Mouse (Mus musculus) embryonic facial prominence, embryonic 12.5 days (tissue): ENCODE measurements around the gene Tfpi. TPM values are rescaled to one million over a fixed set of nuclear protein-coding genes. Genes with fewer than 3 reads are reported as not detected.

Experiments
- ATAC-seq: fragments of 200-750 bp; cut with Nextera tagmentation; 2 replicates; pipeline ENCODE4 v1.8.0; 2017; ENCODE audit not compliant: insufficient number of reproducible peaks, insufficient read depth, low FRiP score, low TSS enrichment
- H3K27ac ChIP-seq: fragments of 300-500 bp; sonication (generic); 2 replicates; pipeline ENCODE4 v1.5.1; 2016; ENCODE audit warnings: mild to moderate bottlenecking
- H3K27me3 ChIP-seq: fragments of 300-500 bp; sonication (generic); 2 replicates; pipeline ENCODE4 v1.6.1; 2016; ENCODE audit warnings: mild to moderate bottlenecking, moderate library complexity
- H3K36me3 ChIP-seq: fragments of 300-500 bp; sonication (generic); 2 replicates; pipeline ENCODE4 v1.6.1; 2016; ENCODE audit warnings: mild to moderate bottlenecking
- H3K4me1 ChIP-seq: fragments of 300-500 bp; sonication (generic); 2 replicates; pipeline ENCODE4 v1.6.1; 2016
- H3K4me2 ChIP-seq: fragments of 300-500 bp; sonication (generic); replicated peaks from 2 replicates; pipeline ENCODE4 v1.6.1; 2016; ENCODE audit warnings: mild to moderate bottlenecking, moderate library complexity
- H3K4me3 ChIP-seq: fragments of 300-500 bp; sonication (generic); 2 replicates; pipeline ENCODE4 v1.5.1; 2016; ENCODE audit warnings: mild to moderate bottlenecking
- H3K9ac ChIP-seq: fragments of 300-500 bp; sonication (generic); 2 replicates; pipeline ENCODE4 v1.6.1; 2016; ENCODE audit warnings: mild to moderate bottlenecking, moderate library complexity
- H3K9me3 ChIP-seq: fragments of 300-500 bp; sonication (generic); 2 replicates; pipeline ENCODE4 v1.6.1; 2016; ENCODE audit warnings: mild to moderate bottlenecking, moderate library complexity
- WGBS: fragments of 180-500 bp; shearing (Covaris S2); methylation state at CpG from one replicate; pipeline ENCODE4 v1.1.7; 2016; 5-methylcytosine and 5-hydroxymethylcytosine counted together
- polyA plus RNA-seq: library from polyadenylated mRNA; unstranded; fragments of >200 nt; fragmentation: Nextera tagmentation; extraction: Ambion mirVana; gene quantifications from 2 replicates; pipeline ENCODE4 v1.2.1, GENCODE M21; 2016

Gene Tfpi
- polyA plus RNA-seq, 1 experiment from 2014 or later = 24.1 TPM

GRCm38 (mm10) chr2:84504285-84504684 lies 27.7 kb upstream of the Tfpi start:
- Histone ChIP-seq H3K27me3 (no peaks in the 10 kb centered on the region), H3K9ac (no peak overlapping the region), H3K36me3 (no peaks in the 10 kb centered on the region), H3K9me3 (no peaks in the 10 kb centered on the region), H3K4me2 (no peak overlapping the region), H3K4me3 (no peak overlapping the region), H3K4me1 (no peaks in the 10 kb centered on the region), H3K27ac (no peak overlapping the region)
- ATAC-seq = no peak
- WGBS = 70% methylated on average over 4 of the region's 4 CpGs

GRCm38 (mm10) chr2:84498921-84499320 lies 22.3 kb upstream of the Tfpi start:
- WGBS = 74% methylated on average over 3 of the region's 3 CpGs
- Histone ChIP-seq H3K9ac (no peak overlapping the region), H3K27ac (no peak overlapping the region), H3K4me1 (no peaks in the 10 kb centered on the region), H3K36me3 (no peaks in the 10 kb centered on the region), H3K9me3 (no peaks in the 10 kb centered on the region), H3K4me2 (no peak overlapping the region), H3K27me3 (no peaks in the 10 kb centered on the region), H3K4me3 (no peak overlapping the region)
- ATAC-seq = no peak

DNA sequence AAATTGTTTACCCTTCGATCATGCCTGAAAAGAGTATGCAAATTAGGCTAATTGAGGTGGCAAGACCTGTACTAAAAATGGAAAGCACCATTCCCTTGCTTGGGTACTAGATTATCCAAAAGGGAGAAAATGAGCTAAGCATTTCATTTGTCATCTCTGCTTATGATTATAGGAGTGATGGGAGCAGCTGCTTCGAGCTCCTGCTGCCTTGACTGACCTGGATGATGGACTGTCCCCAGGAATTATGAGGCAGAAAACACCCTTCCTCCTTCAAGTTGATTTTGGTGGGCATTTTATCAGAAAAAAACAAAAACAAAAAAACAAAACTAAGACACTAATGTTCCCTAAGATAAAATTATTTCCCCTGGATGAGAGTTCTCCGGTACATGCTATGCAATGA lies 18.5 kb upstream of the Tfpi start:
- H3K4me1 ChIP-seq = no peaks in the 10 kb centered on the region

GRCm38 (mm10) chr2:84493626-84494025 lies 17.1 kb upstream of the Tfpi start:
- Histone ChIP-seq H3K4me3 (no peak overlapping the region), H3K27ac (no peak overlapping the region), H3K36me3 (no peaks in the 10 kb centered on the region), H3K27me3 (no peaks in the 10 kb centered on the region), H3K9me3 (no peaks in the 10 kb centered on the region), H3K4me2 (no peak overlapping the region), H3K9ac (no peak overlapping the region), H3K4me1 (no peaks in the 10 kb centered on the region)
- ATAC-seq = no peak
- 89% methylated on average over 2 of the region's 2 CpGs for WGBS

More for the DNA sequence above, 18.5 kb upstream of the Tfpi start:
- 89% methylated on average over 3 of the region's 3 CpGs for WGBS
- ATAC-seq = no peak
- no peak overlapping the region for H3K4me3 ChIP-seq
- H3K36me3 ChIP-seq = no peaks in the 10 kb centered on the region
- no peak overlapping the region for H3K27ac ChIP-seq
- H3K9ac ChIP-seq = no peak overlapping the region
- no peak overlapping the region for H3K4me2 ChIP-seq
- H3K9me3 ChIP-seq = no peaks in the 10 kb centered on the region
- H3K27me3 ChIP-seq = no peaks in the 10 kb centered on the region

DNA sequence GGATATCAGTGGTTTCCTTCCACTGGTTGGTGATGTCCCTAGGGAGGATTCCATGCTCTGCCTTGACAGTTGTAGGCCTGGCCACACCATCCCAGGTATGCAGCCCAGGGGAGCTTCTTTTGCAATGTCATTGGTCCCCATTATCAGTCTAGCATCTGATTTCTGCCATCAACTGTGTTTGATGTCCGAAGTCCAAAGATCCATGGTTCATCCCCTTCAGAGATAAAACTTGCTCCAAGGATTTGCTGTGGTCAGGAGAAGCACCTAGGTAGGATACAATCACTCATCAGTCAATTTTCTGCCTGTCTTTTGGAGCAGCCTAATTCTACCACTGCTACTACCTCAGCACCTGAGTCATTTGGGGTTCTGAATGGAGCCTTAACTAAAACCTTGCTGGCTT lies 15.1 kb upstream of the Tfpi start:
- H3K4me3 ChIP-seq = no peak overlapping the region
- H3K4me2 ChIP-seq = no peak overlapping the region
- no peaks in the 10 kb centered on the region for H3K36me3 ChIP-seq
- H3K4me1 ChIP-seq = no peaks in the 10 kb centered on the region
- no peak overlapping the region for H3K27ac ChIP-seq
- WGBS = 91% methylated on average over 1 of the region's 1 CpGs
- no peaks in the 10 kb centered on the region for H3K27me3 ChIP-seq
- no peaks in the 10 kb centered on the region for H3K9me3 ChIP-seq
- H3K9ac ChIP-seq = no peak overlapping the region
- ATAC-seq = no peak

- 74% methylated on average over 9 of the region's 9 CpGs for WGBS
- no peak for ATAC-seq
- Histone ChIP-seq H3K27me3 (no peaks in the 10 kb centered on the region), H3K27ac (no peak overlapping the region), H3K36me3 (no peaks in the 10 kb centered on the region), H3K9ac (no peak overlapping the region), H3K4me1 (no peaks in the 10 kb centered on the region), H3K4me3 (no peak overlapping the region), H3K4me2 (no peak overlapping the region), H3K9me3 (no peaks in the 10 kb centered on the region)
Measured at GRCm38 (mm10) chr2:84487705-84488291, 11.2 kb upstream of the Tfpi start.

GRCm38 (mm10) chr2:84481863-84482262 lies 5.3 kb upstream of the Tfpi start:
- WGBS = 37% methylated on average over 7 of the region's 7 CpGs
- 0 out of 2 replicates have a peak, but pooled peaks have one; percentile 56 for ATAC-seq
- Histone ChIP-seq H3K36me3 (no peaks in the 10 kb centered on the region), H3K9ac (no peak overlapping the region), H3K4me3 (no peak overlapping the region), H3K27me3 (no peaks in the 10 kb centered on the region), H3K4me2 (peak overlapping the region; percentile 21), H3K4me1 (no peaks in the 10 kb centered on the region), H3K27ac (no peak overlapping the region), H3K9me3 (no peaks in the 10 kb centered on the region)

GRCm38 (mm10) chr2:84479036-84479435 lies 2.5 kb upstream of the Tfpi start:
- H3K4me2 ChIP-seq = no peak overlapping the region
- no peak for ATAC-seq
- 26% methylated on average over 3 of the region's 3 CpGs for WGBS
- no peak overlapping the region for H3K4me3 ChIP-seq
- H3K27ac ChIP-seq = no peak overlapping the region
- no peaks in the 10 kb centered on the region for H3K27me3 ChIP-seq
- H3K4me1 ChIP-seq = peaks cover 8% of the 10 kb centered on the region; the same call in 1 of the 2 replicates
- no peaks in the 10 kb centered on the region for H3K36me3 ChIP-seq
- H3K9ac ChIP-seq = no peak overlapping the region
- H3K9me3 ChIP-seq = no peaks in the 10 kb centered on the region

DNA sequence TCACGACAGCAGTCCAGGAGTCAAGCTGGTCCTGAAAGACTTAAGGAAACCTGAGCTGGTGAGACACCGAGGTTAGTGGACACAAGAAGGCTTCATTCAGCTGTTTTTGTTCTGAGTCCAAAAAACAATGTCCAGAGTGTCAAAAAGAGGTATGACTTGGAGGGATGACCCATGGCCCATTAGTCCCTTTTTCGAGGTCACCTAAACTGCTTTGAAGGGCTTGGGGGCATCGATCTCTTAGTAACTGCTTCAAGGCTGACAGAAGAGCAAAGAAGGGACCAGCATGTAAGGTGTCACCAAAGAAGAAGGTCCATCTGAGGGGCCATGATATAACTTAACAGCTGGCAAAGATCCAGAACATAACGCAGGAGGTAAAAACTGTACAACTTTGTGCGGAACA lies 1.2 kb upstream of the Tfpi start:
- Histone ChIP-seq H3K27me3 (no peaks in the 10 kb centered on the region), H3K27ac (no peak overlapping the region), H3K36me3 (no peaks in the 10 kb centered on the region), H3K4me2 (no peak overlapping the region), H3K4me3 (no peak overlapping the region), H3K9me3 (no peaks in the 10 kb centered on the region), H3K4me1 (peaks cover 8% of the 10 kb centered on the region; the same call in 1 of the 2 replicates), H3K9ac (no peak overlapping the region)
- ATAC-seq = no peak
- 81% methylated on average over 6 of the region's 6 CpGs for WGBS

DNA sequence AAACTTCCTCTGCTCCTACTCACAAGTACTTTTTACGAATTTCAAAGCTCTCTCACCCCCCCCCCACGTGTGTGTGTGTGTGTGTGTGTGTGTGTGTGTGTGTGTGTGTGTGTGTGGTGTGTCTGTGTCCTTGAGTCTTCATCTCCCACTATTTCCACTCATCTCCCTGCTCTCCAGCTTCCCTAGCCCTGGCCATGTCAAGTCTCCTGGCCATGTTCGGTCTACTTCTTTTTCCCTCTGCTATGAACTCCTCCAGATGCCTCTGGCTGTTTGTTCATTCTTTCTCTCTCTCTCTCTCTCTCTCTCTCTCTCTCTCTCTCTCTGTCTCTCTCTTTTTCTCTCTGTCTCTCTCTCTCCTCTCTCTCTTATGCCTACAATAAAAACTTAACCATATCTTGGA lies 444 bp downstream of the Tfpi start:
- H3K27ac ChIP-seq = peak overlapping the region; percentile 12; the same call in 1 of the 2 replicates
- H3K9me3 ChIP-seq = no peaks in the 10 kb centered on the region
- H3K4me2 ChIP-seq = peak overlapping the region; percentile 34
- H3K36me3 ChIP-seq = no peaks in the 10 kb centered on the region
- H3K27me3 ChIP-seq = no peaks in the 10 kb centered on the region
- WGBS = 51% methylated on average over 3 of the region's 3 CpGs
- no peak overlapping the region for H3K9ac ChIP-seq
- peaks cover 8% of the 10 kb centered on the region; the same call in 1 of the 2 replicates for H3K4me1 ChIP-seq
- no peak for ATAC-seq
- peak overlapping the region; percentile 27 for H3K4me3 ChIP-seq

DNA sequence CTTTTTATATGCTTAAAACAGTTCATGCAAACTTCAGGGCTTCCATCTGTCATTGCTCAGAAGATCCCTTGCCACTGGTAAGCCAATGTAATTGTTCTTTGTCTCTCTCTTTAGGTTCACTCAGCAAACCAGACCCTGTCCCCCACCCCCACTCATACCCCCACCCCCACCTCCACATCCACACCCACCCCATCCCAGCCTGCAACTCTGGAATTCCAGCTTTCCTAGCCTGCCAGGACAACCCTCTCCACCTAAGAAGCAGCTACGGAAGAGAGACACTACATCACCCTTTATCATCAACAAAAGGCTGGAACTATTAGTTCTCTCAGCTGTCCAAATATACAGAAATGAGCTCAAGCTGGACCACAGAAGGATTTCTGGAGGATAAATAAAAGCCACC lies 974 bp downstream of the Tfpi start:
- Histone ChIP-seq H3K36me3 (no peaks in the 10 kb centered on the region), H3K9ac (no peak overlapping the region), H3K27me3 (no peaks in the 10 kb centered on the region), H3K9me3 (no peaks in the 10 kb centered on the region), H3K27ac (peak overlapping the region; percentile 12; the same call in 1 of the 2 replicates), H3K4me1 (peaks cover 8% of the 10 kb centered on the region; the same call in 1 of the 2 replicates), H3K4me3 (peak overlapping the region; percentile 27), H3K4me2 (peak overlapping the region; percentile 34)
- ATAC-seq = no peak
- 35% methylated on average over 1 of the region's 1 CpGs for WGBS

GRCm38 (mm10) chr2:84474651-84475050 lies 1.9 kb downstream of the Tfpi start:
- Histone ChIP-seq H3K4me2 (no peak overlapping the region), H3K4me3 (no peak overlapping the region), H3K9ac (no peak overlapping the region), H3K27ac (no peak overlapping the region), H3K9me3 (no peaks in the 10 kb centered on the region), H3K27me3 (no peaks in the 10 kb centered on the region), H3K36me3 (no peaks in the 10 kb centered on the region), H3K4me1 (peaks cover 8% of the 10 kb centered on the region; the same call in 1 of the 2 replicates)
- WGBS = 7% methylated on average over 6 of the region's 6 CpGs
- no peak for ATAC-seq
